Mouse (Mus musculus): ENCODE measurements around the gene Tecpr2.

Tecpr2 gene

GRCm38 (mm10) chr12:111019086-111019485 is 130.0 kb downstream of the Tecpr2 start:
- TF ChIP-seq GATA4 (IDR thresholded peaks at IDR 0.05; ENCODE audit: insufficient replicate concordance, low read length): no peak

GRCm38 (mm10) chr12:111021138-111021537 is 132.1 kb downstream of the Tecpr2 start:
- TF ChIP-seq GATA4 (IDR thresholded peaks at IDR 0.05; ENCODE audit: insufficient replicate concordance, low read length): no peak

GRCm38 (mm10) chr12:111021577-111021976 is 132.5 kb downstream of the Tecpr2 start:
- TF ChIP-seq GATA4 (IDR thresholded peaks at IDR 0.05; ENCODE audit: insufficient replicate concordance, low read length): no peak
